Mouse (Mus musculus) embryonic fibroblast, embryonic 13.5 days (primary cell): ENCODE measurements around the gene Crtc1.

Experiments used
- CTCF ChIP-seq: IDR thresholded peaks from 2 replicates; pipeline ENCODE4 v1.5.1; 2011; ENCODE audit warnings: mild to moderate bottlenecking, control low read depth, low read length, moderate library complexity, borderline replicate concordance; ENCODE audit not compliant: insufficient read depth
- POLR2A ChIP-seq: IDR thresholded peaks from 2 replicates; pipeline ENCODE4 v1.6.1; 2011; ENCODE audit warnings: low read depth, mild to moderate bottlenecking, control low read depth, low read length, moderate library complexity

GRCm38 (mm10) chr8:70456996-70457395 lies 17.6 kb upstream of the Crtc1 start:
- TF ChIP-seq POLR2A: no peak
- no peak for TF ChIP-seq CTCF
